Mouse (Mus musculus) kidney, adult 9 months (tissue): Measurements from ENCODE around the gene Rbpj.
"Not testable (repeated sequence)": the region's sequence is repeated elsewhere in the genome, so short reads cannot be mapped to it uniquely, and the experiment has no call there.

Experiments used
- DNase-seq: peaks from one replicate; pipeline ENCODE4 v3.0.0; 2022

Gene Rbpj

DNA sequence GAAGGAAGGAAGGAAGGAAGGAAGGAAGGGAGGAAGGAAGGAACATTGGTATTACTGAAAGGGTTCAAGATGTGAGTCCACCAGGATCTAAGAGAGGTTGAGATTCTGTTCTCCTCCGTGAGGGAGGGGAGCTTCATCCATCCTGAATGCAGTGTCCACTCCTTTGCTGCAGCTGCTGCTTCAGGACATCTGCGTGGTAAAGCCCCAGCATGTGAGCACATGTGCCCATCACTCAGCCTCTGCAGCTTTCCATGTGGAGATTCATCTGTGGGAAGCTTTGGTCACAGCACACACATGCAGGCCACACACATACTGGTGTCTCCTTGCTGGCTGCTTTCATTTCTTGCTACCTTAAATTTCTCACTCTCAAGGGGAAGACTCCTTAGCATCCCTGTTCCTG, 50.5 kb downstream of the Rbpj start:
- no peak for DNase-seq

DNA sequence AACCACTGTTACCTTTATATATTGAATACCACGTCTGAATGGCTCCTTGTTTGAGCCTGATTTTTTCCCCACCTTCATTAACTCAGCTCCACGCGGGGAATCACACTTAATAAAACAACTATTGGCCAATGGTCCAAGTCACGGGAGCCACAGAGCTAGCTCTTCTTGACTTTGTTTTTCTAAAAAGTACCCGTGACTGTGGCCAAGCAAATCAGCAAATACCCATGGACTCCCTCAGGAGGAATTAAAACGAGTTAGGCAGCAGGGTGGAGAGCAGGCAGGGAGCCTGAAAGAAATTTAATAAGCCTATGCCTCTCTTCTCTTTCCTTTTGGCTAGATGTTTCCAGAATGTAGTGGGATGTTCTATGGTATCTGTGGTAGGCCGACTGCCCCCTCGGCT, 51.9 kb downstream of the Rbpj start:
- DNase-seq = no peak

DNA sequence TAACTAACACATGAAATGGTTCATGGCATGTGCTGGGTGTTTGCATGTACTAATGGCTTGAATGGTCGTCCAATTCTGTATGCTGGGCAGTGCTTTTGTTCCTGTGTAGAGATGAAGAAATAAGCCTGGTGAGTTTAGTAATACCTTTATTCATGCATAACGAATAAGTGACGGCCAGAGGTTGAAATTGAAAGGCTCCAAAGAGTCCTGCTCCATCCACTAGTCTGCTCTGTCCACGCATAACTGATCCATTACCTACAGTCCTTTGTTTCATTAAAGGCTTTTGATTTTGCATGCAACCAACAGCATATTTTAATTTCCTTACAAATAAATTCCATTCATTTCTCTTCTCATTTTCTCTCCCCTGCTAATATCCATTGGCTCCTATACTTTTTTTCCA, 53.2 kb downstream of the Rbpj start:
- no peak for DNase-seq

DNA sequence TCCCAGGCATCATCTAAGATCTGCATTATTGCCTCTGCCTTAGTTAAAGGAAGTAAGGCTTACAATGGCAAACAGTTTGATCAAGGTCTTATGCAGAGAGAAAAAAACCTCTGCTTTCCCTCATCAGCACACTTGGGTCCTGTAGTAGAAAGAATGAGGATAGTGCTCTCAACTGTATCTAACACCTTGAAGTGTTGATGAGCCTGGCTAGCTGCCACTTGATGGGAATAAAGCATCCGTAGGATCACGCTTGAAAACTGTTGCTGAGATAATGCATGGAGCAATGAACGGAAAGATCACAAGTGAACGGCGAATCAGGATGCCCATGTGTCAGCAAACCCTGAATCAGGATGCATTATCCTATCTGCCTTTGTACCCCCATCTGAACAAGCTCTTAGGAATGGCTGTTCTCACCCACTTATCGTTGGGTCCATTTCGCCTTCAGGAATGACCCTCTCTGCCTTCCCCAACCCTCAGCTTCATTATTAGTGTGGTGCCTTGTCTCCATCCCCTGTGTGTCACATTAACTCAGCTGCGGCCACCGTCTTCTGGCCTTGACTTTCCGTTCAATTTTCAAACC, 54.1 kb downstream of the Rbpj start:
- DNase-seq = no peak

GRCm38 (mm10) chr5:53523046-53523445, 57.1 kb downstream of the Rbpj start:
- DNase-seq = peak; percentile 19

DNA sequence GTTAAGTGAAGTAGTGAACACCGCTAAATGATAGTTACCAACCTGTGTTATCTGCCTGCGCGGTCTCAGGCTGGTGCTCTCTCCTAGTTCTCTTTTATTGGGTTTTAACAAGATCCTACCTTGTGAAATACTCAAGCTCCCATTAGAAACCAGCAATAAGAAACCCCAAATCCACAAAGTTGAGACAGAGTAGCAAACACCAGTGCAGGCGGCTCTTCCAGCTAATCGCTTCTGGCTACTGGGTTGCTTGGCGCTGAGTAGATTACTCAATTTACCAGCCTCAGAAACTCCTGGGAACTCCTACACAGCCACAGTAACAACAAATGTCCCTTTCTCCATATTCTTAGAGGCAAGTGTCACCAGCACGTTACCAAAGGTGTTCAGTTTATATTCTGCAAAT, 58.2 kb downstream of the Rbpj start:
- no peak for DNase-seq

GRCm38 (mm10) chr5:53524831-53525230, 58.9 kb downstream of the Rbpj start:
- no peak for DNase-seq

DNA sequence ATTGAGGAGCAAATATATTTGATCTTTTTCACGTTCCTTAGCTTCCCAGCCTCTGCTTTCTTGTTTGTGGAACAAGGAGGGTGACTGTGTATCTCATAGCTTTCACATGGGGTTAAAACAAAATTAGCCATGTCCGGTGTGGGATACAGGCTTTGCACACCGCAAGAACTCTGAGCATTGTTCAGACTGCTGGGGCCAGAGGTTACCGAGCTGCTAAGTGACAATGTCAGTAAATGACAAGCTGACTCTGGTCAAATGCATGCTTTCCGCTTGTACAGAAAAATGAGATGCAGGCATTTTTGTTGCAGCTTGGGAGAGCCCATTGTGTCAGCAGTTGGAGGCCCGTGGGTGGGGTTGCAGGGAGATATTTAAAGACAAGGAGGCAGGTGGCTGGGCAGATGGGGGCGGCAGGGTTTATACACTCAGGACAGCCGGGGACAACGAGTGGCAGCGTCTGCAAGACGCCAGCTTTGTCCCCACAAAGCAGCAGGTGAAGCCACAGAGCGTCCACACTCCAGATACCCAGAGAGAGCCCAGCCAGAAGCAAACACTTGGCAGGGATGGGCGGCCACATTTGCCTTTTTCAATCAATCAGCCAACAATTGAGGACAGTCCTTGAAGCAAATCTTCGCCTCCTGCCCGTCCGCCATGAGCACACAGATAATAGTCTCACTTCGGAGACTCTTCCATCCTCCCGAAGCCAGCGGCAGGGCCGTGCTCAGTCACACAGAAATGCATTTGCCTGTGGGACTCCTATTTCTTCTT, 59.5 kb downstream of the Rbpj start:
- DNase-seq = no peak

DNA sequence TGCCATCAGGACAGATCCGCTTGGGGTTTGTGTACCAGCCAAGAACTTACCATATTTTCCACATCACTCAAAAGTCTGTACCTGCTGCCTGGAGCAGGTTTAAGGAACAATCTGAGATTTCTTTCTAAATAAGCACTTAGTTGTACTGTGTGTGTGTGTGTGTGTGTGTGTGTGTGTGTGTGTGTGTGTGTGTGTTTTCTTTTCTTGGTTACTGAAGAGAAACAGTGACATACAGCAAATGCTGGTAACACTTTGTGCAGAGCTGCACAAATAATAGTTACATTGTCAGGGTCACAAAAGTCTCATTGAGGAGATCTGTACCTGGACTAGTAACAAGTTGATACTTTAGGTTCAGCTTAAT, 60.1 kb downstream of the Rbpj start:
- DNase-seq = no peak

DNA sequence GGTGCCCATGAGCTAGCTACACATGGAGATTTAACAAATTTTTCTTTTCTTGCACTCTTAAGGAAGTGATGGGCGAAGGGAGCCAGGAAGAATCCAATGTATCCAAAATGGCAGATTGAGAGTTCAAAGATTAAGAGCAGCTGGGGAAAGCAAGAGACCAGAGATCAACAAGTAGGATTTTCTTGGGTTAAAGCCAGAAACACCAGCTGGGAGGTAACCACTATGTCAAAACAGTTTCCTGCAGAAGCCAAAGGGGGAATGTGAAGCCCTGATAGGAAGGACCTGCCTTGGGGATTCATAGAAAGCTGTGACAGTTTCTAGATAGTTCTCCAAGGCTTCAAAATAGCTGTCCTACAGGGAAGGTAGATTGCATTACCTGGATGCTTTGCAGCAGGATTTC, 63.9 kb downstream of the Rbpj start:
- DNase-seq = peak; percentile 52

DNA sequence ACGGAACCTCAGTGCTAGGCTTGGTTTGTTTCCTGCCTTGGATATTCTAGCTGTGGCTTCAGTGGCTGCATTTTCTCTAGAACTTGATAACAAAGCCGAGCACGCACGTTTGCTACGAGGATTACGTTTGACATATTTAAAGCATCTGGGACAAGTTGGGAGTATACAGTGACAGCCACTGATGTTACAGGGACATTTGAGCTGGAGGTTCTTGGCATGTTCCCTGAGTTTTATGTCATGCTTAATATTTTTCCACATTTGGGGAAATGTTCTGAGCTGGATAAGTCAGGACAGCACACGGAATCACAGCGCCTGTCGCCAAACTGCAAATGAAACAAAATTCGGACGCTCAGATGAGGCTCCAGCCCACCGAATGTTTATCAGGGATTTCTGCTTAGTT, 69.1 kb downstream of the Rbpj start:
- DNase-seq = no peak

DNA sequence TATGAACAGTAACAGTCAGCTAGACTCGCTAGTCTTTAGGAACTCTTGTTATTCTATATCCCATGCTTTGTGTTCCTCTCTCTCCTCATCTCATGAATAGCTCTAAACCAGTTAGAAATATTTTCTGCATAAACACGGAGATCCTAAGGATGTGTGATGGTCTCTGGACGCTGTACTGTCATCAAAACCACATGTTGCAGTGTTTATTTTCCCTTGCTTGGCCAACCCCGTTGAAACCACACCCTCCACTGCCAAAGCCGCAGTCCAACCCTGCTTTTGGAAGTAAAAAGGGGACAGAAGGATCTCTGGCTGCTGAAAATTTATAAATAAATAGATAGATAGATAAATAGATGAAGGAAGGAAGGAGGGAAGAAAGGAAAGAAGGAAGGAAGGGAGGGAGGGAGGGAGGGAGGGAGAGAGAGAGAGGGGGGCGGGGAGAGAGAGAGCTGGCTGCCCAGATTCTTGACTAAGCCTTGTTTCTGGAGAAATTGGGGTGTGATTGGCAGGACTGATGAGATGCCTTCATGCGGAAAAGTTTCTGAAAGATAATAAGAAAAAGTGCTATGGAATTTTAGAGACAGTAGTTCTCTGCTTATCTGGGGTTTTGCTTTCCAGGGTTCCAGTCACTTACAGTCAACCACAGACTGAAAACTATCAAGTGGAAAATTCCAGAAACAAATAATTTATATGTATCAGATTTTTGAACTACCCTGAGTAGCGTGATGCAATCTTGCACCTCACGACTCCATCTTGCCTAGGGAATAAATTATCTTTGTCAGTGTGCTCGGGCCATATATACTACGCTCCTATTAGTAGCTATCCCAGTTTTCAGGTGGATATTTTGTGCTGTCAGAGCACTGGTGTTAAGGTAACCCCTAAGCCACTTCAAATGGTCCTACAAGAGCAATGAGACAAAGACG, 70.9 kb downstream of the Rbpj start:
- no peak for DNase-seq

DNA sequence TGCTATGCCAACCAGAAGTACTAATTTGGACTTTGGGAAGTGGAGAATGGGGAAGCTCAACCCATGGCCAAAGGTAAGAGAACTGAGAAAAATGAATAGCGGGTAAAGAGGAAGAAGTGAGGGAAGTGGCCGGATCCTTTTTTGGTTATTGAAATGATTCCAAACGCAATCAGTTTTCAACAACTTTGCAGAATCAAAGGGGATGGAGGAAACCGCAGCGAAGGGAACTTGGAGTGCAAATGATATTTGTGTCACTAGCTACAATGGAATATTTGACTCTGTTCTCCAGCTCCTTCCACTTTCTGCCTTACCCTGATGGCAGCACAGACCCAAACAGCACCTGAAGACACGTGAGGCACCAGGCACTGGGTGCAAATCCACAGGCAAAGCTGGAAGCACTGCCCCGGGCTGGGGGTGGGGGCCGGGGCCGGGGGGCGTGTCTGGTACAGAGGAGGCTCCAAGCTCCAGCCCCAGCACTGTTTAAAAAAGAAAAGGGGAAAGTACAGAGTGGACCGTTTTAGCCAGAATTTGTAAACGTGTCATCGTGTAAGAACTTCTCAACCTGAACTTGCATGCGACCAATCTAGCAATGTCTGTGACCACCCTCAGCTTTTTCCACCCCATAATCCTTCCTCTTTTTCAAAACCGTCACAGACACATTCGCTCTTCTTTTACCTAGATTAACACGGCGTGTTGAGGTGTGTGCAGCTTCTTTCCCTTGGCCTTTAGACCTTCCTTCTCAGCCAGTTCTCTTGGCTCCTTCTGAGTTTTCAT, 74.1 kb downstream of the Rbpj start:
- DNase-seq = peak; percentile 16

GRCm38 (mm10) chr5:53542073-53542472, 76.1 kb downstream of the Rbpj start:
- no peak for DNase-seq

DNA sequence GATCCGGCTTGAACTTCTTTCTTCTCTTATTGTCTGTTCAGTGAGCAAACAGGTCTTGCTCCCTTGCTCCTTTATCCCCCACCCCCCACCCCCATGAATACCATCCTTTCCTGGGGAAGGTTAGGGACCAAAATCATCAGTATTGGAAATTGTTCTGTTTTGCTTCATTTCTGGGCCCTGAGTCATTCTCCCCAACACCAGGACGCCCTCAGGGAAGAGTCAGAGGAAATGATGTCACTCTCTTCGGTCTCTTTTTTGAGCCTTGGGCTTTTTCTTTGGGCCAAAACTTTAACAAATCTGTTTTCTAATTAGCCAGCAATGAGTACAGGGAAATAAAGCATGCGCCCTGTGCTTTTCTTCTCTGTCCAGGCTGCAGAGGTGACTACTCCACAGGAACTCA, 77.4 kb downstream of the Rbpj start:
- no peak for DNase-seq

GRCm38 (mm10) chr5:53543945-53544344, 78.0 kb downstream of the Rbpj start:
- DNase-seq = no peak

- DNase-seq = no peak
Measured at GRCm38 (mm10) chr5:53546440-53546839, 80.5 kb downstream of the Rbpj start.

GRCm38 (mm10) chr5:53546979-53547472, 81.1 kb downstream of the Rbpj start:
- DNase-seq = peak; percentile 12

GRCm38 (mm10) chr5:53550329-53550728, 84.4 kb downstream of the Rbpj start:
- not testable (repeated sequence) for DNase-seq

GRCm38 (mm10) chr5:53551394-53551793, 85.4 kb downstream of the Rbpj start:
- no peak for DNase-seq

DNA sequence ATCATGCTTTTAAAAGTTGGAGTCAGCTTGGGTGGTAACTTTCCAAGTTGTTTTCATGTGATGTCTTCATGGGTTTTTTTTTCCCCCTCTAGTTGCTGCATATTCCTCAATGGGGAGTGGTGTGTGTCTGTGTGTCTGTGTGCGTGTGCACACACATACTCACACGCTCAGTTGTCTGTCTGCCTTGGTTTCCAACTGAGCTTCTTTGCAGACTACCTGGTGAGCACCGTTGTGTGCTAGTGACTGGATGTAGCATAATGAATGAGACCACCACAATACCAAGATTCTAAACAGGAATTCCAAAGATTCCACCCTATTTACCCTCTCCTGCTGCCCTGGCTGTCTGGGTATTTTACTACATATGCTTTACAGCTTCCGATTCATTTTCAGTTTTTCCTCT, 86.0 kb downstream of the Rbpj start:
- no peak for DNase-seq

GRCm38 (mm10) chr5:53553281-53553680, 87.3 kb downstream of the Rbpj start:
- DNase-seq = no peak

DNA sequence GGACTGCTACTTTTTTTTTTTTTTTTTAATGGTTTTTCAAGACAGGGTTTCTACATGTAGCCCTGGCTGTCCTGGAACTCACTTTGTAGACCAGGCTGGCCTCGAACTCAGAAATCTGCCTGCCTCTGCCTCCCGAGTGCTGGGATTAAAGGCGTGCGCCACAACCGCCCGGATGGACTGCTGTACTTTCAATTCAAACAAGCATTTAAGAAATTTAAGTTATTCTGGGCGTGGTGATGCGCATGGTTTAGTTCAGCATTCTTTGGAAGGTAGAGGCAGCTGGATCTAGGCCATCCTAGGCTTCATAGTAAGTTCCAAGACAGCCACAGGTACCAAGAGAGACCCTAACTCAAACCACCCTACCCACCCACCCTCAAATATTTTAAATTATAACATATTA, 88.2 kb downstream of the Rbpj start:
- no peak for DNase-seq
